Mouse (Mus musculus): ENCODE results near the gene Dnase2a. TPM values are rescaled to one million over a fixed set of nuclear protein-coding genes. Genes with fewer than 3 reads are reported as not detected.
A peak's percentile ranks its signal among the peaks of the same experiment; 100 is the strongest.

Gene Dnase2a
- polyA plus RNA-seq, 1 experiment from 2014 or later, result 9.8 TPM

DNA sequence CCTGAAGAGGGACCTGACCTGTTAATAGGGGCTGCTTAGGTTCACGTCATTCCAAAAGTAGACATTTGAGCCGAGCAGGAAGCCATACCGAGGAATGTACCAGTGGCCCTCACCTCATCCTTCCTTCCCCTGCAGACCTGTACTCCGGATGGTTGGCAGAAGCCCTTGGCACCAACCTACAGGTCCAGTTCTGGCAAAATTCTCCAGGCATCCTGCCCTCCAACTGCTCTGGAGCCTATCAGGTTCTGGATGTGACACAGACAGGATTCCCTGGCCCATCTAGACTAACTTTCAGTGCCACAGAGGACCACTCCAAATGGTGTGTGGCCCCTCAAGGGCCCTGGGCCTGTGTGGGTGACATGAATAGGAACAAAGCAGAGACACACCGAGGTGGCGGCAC is 2.2 kb downstream of the Dnase2a start:
- Histone ChIP-seq H3K4me3 (replicated peaks) (no peak overlapping the region), H3K4me1 (peaks cover 25% of the 10 kb centered on the region), H3K9ac (no peak overlapping the region), H3K36me3 (replicated peaks) (peaks cover 47% of the 10 kb centered on the region), H3K27me3 (peaks cover 68% of the 10 kb centered on the region), H3K27ac (no peak overlapping the region), H3K4me2 (no peak overlapping the region), H3K9me3 (no peaks in the 10 kb centered on the region)
- 80% methylated on average over 6 of the region's 6 CpGs for WGBS
- ATAC-seq (ENCODE audit: low FRiP score), result no peak

DNA sequence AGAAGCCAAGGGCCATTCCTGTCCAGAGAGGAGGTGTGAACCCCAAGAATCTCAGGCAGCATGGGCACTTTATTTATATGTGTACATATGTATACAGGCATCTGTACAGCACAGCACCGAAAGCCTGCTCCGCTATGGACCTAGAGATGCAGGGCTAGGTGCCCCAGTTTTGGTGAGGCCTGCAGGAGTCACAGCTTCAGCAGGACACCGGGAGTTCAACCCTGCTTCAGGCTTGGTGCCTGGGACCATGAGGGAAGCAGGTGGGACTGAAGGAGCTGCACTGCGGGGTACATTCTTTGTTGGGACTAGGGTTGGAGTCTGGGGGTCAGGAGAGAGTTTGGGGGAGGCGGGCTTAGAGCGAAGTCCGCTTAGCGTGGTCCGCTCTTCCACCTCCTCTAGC is 3.5 kb downstream of the Dnase2a start:
- Histone ChIP-seq H3K36me3 (replicated peaks) (peaks cover 59% of the 10 kb centered on the region), H3K9ac (no peak overlapping the region), H3K27me3 (peaks cover 74% of the 10 kb centered on the region), H3K4me1 (peaks cover 25% of the 10 kb centered on the region), H3K27ac (no peak overlapping the region), H3K4me3 (replicated peaks) (no peak overlapping the region), H3K9me3 (no peaks in the 10 kb centered on the region), H3K4me2 (no peak overlapping the region)
- no peak for ATAC-seq (ENCODE audit: low FRiP score)
- WGBS, result 87% methylated on average over 9 of the region's 9 CpGs

DNA sequence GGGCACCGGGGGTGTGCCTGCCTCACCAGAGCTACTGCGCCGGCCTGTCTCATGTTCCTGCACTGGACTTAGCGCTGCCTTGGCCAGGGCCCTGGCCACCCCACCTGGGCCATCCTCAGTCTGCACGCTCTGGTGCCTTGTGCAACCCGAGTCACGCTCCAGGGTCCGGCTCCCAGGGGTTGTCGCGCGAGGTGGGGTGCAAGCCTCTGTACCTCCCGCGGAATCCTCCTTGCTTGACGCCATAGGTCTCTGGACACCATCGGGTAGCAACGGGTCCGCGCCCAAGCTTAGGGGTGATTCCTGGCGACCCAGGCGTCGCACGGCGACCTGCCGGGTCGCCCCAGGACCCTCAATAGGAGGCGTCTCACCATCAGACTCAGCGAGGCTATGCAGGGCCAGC is 4.0 kb downstream of the Dnase2a start:
- peaks cover 65% of the 10 kb centered on the region for H3K36me3 ChIP-seq (replicated peaks)
- ATAC-seq (ENCODE audit: low FRiP score), result no peak
- H3K9me3 ChIP-seq, result no peaks in the 10 kb centered on the region
- H3K27ac ChIP-seq, result no peak overlapping the region
- peaks cover 79% of the 10 kb centered on the region for H3K27me3 ChIP-seq
- peak overlapping the region; percentile 66 for H3K4me2 ChIP-seq
- H3K4me3 ChIP-seq (replicated peaks), result peak overlapping the region; percentile 37
- H3K4me1 ChIP-seq, result peaks cover 25% of the 10 kb centered on the region
- 25% methylated on average over 27 of the region's 27 CpGs for WGBS
- 0 out of 2 replicates have a peak overlapping the region, but pooled peaks have one; percentile 40 for H3K9ac ChIP-seq

DNA sequence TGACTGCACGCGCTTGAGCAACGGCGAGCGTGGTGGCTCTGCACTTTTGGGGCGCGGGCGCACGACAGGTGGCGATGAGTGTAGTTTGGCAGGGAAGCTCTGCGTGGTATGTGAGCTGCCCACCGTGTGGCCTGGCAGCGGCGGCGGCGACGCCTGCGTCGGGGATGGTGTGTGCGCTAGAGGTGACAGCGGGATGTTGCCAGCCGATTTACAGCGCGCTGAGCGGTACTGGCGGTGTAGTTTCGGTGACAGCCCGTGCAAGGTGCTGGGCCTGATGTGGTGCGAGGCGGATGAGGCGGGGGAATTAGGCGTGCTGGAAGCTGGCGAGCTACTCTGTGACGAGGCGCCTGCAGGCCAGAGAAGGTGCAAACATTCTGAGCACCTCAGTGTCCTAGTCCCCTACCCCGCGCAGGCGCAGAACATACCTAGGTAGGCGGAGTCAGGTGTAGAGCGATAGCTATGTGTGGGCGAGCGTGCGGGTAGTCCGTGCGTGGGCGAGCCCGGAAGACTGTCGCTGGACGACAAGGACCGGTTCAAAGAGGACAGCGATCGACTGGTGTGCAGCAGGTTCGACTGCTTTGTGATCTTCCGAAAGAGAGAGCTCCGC is 4.6 kb downstream of the Dnase2a start:
- H3K9ac ChIP-seq, result peak overlapping the region; percentile 40; the same call in 1 of the 2 replicates
- WGBS, result 2% methylated on average over 55 of the region's 55 CpGs
- peak overlapping the region; percentile 37 for H3K4me3 ChIP-seq (replicated peaks)
- peaks cover 68% of the 10 kb centered on the region for H3K36me3 ChIP-seq (replicated peaks)
- H3K27me3 ChIP-seq, result peaks cover 85% of the 10 kb centered on the region
- peaks cover 24% of the 10 kb centered on the region for H3K4me1 ChIP-seq
- ATAC-seq (ENCODE audit: low FRiP score), result no peak
- H3K9me3 ChIP-seq, result no peaks in the 10 kb centered on the region
- H3K27ac ChIP-seq, result no peak overlapping the region
- peak overlapping the region; percentile 66 for H3K4me2 ChIP-seq

DNA sequence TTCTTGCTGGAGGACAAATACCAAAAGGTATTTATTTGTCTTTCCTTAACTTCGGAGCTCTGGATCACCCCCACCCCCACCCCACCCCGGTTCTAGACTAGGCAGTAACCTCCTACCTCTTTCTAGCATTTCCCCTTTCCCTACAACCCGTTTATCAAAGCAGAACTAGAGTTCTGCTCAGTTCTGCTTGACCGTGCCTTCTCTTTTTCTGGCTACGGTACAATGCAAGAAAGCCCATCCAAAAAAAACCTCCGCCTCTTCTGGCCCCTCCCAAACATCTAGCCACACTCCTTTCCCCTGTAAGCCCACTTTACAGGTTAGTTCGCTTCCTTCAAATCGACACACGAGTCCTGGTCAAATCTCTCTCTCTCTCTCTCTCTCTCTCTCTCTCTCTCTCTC is 5.1 kb downstream of the Dnase2a start:
- Histone ChIP-seq H3K4me1 (peaks cover 23% of the 10 kb centered on the region), H3K4me3 (replicated peaks) (peak overlapping the region; percentile 37), H3K27ac (no peak overlapping the region), H3K9me3 (no peaks in the 10 kb centered on the region), H3K36me3 (replicated peaks) (peaks cover 70% of the 10 kb centered on the region), H3K9ac (peak overlapping the region; percentile 40; the same call in 1 of the 2 replicates), H3K27me3 (peaks cover 90% of the 10 kb centered on the region), H3K4me2 (peak overlapping the region; percentile 66)
- no peak for ATAC-seq (ENCODE audit: low FRiP score)
- 13% methylated on average over 9 of the region's 9 CpGs for whole genome bisulfite sequencing

DNA sequence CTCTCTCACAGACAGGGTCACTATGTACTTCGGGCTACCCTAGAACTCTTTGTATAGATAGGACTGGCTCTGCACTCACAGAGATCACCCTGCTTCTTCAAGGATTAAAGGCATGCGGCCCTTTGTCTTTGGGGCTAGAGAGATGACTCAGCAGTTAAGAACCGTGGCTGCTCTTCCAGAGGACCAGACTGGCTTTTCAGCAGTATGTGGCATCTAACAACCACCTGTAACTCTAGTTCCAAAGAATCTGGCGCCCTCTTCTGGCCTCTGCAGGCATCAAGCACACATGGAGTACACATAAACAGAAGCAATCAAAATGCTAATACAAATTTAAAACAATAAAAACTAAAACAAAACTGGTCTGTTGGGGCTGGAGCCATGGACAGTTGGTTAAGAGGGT is 5.6 kb downstream of the Dnase2a start:
- Histone ChIP-seq H3K27me3 (peaks cover 92% of the 10 kb centered on the region), H3K9me3 (no peaks in the 10 kb centered on the region), H3K4me2 (peak overlapping the region; percentile 66; the same call in 1 of the 2 replicates), H3K9ac (peak overlapping the region; percentile 40; the same call in 1 of the 2 replicates), H3K36me3 (replicated peaks) (peaks cover 75% of the 10 kb centered on the region), H3K4me1 (peaks cover 19% of the 10 kb centered on the region), H3K4me3 (replicated peaks) (no peak overlapping the region), H3K27ac (no peak overlapping the region)
- no peak for ATAC-seq (ENCODE audit: low FRiP score)
- WGBS, result 49% methylated on average over 4 of the region's 4 CpGs

DNA sequence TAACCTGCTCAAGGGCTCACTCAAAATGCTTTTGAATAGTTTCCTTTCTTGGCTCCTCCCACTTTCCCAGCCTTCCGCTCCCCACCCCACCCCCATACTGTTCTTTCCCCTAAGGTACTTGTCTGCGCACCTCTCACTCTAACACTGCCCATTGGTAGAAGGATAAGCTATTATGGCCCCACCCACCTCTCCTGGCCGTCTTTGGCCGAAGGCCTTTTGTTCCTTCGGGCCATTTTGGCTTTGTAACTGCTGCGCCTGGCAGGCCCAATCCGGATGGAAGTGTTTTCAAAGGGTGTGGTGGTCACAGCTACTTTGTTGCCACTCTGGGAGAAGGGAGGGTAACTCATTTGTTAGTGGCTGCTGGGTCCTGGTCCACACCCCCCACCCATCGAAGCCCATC is 6.9 kb downstream of the Dnase2a start:
- Histone ChIP-seq H3K9ac (no peak overlapping the region), H3K36me3 (replicated peaks) (peaks cover 84% of the 10 kb centered on the region)
- 89% methylated on average over 8 of the region's 8 CpGs for WGBS

DNA sequence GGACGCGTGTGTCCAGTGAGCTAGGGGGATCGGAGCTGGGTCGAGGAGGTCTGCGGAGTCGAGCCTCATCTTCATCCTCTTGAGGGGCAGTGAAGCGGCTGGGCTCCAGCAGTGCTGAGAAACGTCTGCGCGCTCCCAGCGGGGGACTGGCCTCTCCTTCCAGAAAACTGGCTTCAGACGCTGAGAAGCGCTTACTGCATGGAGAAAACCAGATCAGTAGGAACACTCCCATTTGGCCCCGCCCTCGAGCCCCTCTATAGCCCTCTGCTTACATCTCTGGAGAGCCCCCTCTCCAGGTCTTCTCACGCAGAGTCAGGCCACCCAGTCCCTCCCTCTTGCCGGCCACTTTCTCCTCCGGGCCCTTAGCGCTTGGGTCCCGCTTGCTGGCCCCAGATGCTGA is 9.4 kb downstream of the Dnase2a start:
- Histone ChIP-seq H3K9me3 (no peaks in the 10 kb centered on the region), H3K27ac (no peak overlapping the region), H3K4me2 (no peak overlapping the region), H3K4me1 (peaks cover 8% of the 10 kb centered on the region), H3K27me3 (peaks cover 57% of the 10 kb centered on the region), H3K36me3 (replicated peaks) (peaks cover 81% of the 10 kb centered on the region), H3K9ac (no peak overlapping the region), H3K4me3 (replicated peaks) (no peak overlapping the region)
- no peak for ATAC-seq (ENCODE audit: low FRiP score)
- 30% methylated on average over 20 of the region's 20 CpGs for WGBS

More for the DNA sequence above, 6.9 kb downstream of the Dnase2a start:
- peaks cover 14% of the 10 kb centered on the region for H3K4me1 ChIP-seq
- H3K27me3 ChIP-seq, result peaks cover 83% of the 10 kb centered on the region
- H3K4me2 ChIP-seq, result no peak overlapping the region
- no peaks in the 10 kb centered on the region for H3K9me3 ChIP-seq
- H3K4me3 ChIP-seq (replicated peaks), result no peak overlapping the region
- ATAC-seq (ENCODE audit: low FRiP score), result no peak
- H3K27ac ChIP-seq, result no peak overlapping the region

DNA sequence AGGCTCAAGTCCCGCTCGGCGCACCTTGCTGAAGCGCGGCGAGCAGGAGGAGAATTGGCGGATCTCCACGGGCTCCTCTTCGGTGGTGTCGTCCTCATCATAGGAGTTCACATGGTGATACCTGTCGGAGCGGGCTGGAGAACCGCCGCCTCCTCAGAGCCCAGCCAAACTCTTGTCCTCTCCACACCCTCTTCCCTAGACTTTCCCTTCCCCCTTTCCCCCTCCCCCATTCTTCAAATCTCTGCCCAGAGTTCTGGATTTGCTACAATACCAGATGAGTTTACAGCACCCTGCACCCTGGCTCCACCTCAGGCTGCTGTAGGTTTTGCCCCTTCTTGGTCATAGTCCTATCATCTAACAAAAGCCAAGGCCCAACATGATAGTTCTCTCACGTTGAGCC is 10.3 kb downstream of the Dnase2a start:
- no peaks in the 10 kb centered on the region for H3K9me3 ChIP-seq
- H3K9ac ChIP-seq, result no peak overlapping the region
- WGBS, result 92% methylated on average over 15 of the region's 15 CpGs
- no peak overlapping the region for H3K27ac ChIP-seq
- peaks cover 49% of the 10 kb centered on the region for H3K27me3 ChIP-seq
- no peak for ATAC-seq (ENCODE audit: low FRiP score)
- no peak overlapping the region for H3K4me3 ChIP-seq (replicated peaks)
- no peak overlapping the region for H3K4me2 ChIP-seq
- H3K4me1 ChIP-seq, result no peaks in the 10 kb centered on the region
- peaks cover 83% of the 10 kb centered on the region for H3K36me3 ChIP-seq (replicated peaks)

DNA sequence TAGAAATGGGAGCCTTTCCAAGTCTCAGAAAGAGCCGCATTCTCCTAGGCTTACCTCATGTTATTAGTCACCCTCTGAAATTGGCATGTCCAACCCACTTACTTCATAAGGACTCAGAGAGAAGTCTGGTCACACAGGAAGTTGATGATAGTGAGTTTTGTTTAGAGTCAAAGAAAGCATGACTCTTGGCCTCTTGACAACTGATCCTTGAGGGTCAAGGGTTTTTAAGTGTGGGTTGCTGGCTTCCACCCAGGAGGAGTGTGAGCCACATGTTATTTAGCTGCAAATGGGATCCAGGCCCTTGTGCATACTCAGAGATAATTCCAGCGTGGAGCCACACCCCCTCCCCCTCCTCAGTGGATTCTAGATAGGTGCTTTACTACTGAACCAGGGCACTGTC is 13.2 kb downstream of the Dnase2a start:
- no peak for ATAC-seq (ENCODE audit: low FRiP score)
- H3K4me1 ChIP-seq, result no peaks in the 10 kb centered on the region
- H3K36me3 ChIP-seq (replicated peaks), result peaks cover 67% of the 10 kb centered on the region
- no peak overlapping the region for H3K4me2 ChIP-seq
- 93% methylated on average over 2 of the region's 2 CpGs for WGBS
- peaks cover 26% of the 10 kb centered on the region for H3K27me3 ChIP-seq
- H3K9me3 ChIP-seq, result no peaks in the 10 kb centered on the region
- H3K27ac ChIP-seq, result no peak overlapping the region
- no peak overlapping the region for H3K9ac ChIP-seq
- H3K4me3 ChIP-seq (replicated peaks), result no peak overlapping the region

DNA sequence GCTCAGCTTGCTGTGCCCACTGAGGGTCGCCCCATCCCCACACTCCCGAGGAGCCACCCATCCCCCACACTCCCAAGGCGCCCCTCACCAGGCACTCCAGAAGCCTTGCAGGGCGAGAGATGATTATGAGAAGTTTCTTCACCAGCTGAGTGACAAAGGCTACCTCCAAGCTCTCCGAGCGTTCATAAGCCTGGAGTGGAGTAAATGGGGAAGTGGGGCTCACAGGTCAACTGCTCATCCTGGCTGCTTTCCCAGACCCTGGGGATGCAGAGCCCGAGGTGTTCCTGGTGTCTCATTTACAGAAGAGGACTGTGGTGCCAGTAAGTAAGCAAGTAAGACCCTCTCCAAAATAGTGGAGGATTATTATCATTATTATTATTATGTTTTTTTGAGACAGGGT is 17.2 kb downstream of the Dnase2a start:
- no peaks in the 10 kb centered on the region for H3K9me3 ChIP-seq
- no peak overlapping the region for H3K27ac ChIP-seq
- peaks cover 15% of the 10 kb centered on the region for H3K4me1 ChIP-seq
- H3K27me3 ChIP-seq, result peaks cover 20% of the 10 kb centered on the region
- peaks cover 47% of the 10 kb centered on the region for H3K36me3 ChIP-seq (replicated peaks)
- H3K4me3 ChIP-seq (replicated peaks), result no peak overlapping the region
- ATAC-seq (ENCODE audit: low FRiP score), result no peak
- H3K4me2 ChIP-seq, result no peak overlapping the region
- WGBS, result 89% methylated on average over 7 of the region's 7 CpGs
- H3K9ac ChIP-seq, result no peak overlapping the region

DNA sequence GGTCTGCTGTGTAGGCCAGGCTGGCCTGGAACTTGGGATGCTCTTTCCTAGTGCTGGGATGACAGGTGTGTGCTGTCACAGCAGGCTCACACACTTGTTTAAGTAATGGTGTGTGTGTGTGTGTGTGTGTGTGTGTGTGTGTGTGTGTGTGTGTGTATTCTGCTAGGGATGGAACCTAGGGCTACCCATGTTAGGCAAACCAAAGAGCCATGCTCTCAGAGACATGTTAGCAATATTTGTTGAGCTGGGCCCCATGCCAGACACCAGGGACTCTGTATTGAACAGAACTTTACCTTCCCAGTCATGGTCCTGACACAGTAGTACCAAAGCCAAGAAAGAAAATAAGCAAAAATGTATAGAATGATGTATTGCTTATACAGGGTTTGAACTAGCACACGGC is 19.2 kb downstream of the Dnase2a start:
- no peak for ATAC-seq (ENCODE audit: low FRiP score)
- H3K27me3 ChIP-seq, result peaks cover 34% of the 10 kb centered on the region
- 87% methylated on average over 1 of the region's 1 CpGs for WGBS
- H3K36me3 ChIP-seq (replicated peaks), result peaks cover 33% of the 10 kb centered on the region
- H3K4me2 ChIP-seq, result no peak overlapping the region
- H3K9ac ChIP-seq, result no peak overlapping the region
- no peak overlapping the region for H3K27ac ChIP-seq
- peaks cover 15% of the 10 kb centered on the region for H3K4me1 ChIP-seq
- no peaks in the 10 kb centered on the region for H3K9me3 ChIP-seq
- no peak overlapping the region for H3K4me3 ChIP-seq (replicated peaks)

Data from forebrain, embryonic 12.5 days (tissue).